Mouse (Mus musculus): ENCODE measurements around the gene Rd3l.

GRCm38 (mm10) chr12:111966683-111967173, 14.4 kb downstream of the Rd3l start, which contains the start of gene Atp5mpl:
- TF ChIP-seq CTCF (IDR thresholded peaks at IDR 0.05; ENCODE audit: extremely low read depth, insufficient read depth, low read length), result peak; percentile 65
- TF ChIP-seq POLR2A (IDR thresholded peaks at IDR 0.05; ENCODE audit: extremely low read depth, insufficient read depth, low read length), result peak; percentile 85
